Comparison of ENCODE assay signal across 8 mouse cellular contexts in the genomic region with DNA sequence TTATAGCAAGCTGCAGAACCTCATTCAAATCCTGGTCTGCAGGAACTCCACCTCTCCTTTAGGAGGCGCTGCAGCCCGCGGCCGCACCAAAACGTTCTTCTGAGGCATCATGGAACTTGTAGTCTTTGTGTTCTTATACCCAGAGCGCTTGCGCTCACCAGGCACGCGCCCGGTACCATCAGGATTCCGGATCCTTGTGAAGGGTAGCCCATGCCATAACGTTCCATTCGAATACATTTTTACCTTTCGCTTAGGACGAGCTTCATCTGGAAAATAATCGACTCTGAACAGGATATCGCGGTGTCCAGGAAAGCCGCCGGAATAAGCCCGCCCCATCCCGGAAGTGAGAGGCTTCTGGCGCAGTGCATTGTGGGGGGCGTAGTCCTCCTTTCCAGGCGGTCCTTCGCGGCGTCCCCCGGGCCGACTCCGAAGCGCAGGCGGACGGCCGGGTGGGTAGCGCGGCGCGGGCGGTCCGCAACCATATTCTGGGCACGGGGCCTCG. TPM values are rescaled to one million over a fixed set of nuclear protein-coding genes. Genes with fewer than 3 reads are reported as not detected.
DNase-seq lines count a peak whose midpoint lies in the region; ATAC-seq and TF ChIP-seq lines count a peak whose summit lies in the region.

A gene (plus strand): TSS at position 418 of the 502 bp plus-strand sequence.

- TF ChIP-seq CTCF in liver, adult 2 months (IDR thresholded peaks at IDR 0.05; ENCODE audit: low read depth, low read length): peak; percentile 91

- H3K4me3 ChIP-seq in heart, embryonic 11.5 days (ENCODE audit: low read depth, low read length): peak within 1 kb of the TSS; percentile 83
- H3K4me3 ChIP-seq in kidney, embryonic 16.5 days (ENCODE audit: low read length): peak within 1 kb of the TSS; percentile 84
- H3K4me3 ChIP-seq in liver, adult 2 months (ENCODE audit: insufficient read depth, low read depth, low read length): peak within 1 kb of the TSS; percentile 79
- H3K4me3 ChIP-seq in myocyte: peak within 1 kb of the TSS; percentile 76

- H3K9me3 ChIP-seq in heart, embryonic 11.5 days (replicated peaks; ENCODE audit: control insufficient read depth, low read length): no peaks in the 10 kb centered on the region
- no peaks in the 10 kb centered on the region for H3K9me3 ChIP-seq in kidney, embryonic 16.5 days (ENCODE audit: low read length)

- peak within 1 kb of the TSS; percentile 86 for H3K27ac ChIP-seq in heart, embryonic 11.5 days (ENCODE audit: low read depth, low read length)
- H3K27ac ChIP-seq in kidney, embryonic 16.5 days (ENCODE audit: low read length): peak within 1 kb of the TSS; percentile 87
- peak within 1 kb of the TSS; percentile 84 for H3K27ac ChIP-seq in liver, adult 2 months (replicated peaks; ENCODE audit: insufficient read depth, low read depth, low read length)

- H3K36me3 ChIP-seq in heart, embryonic 11.5 days (ENCODE audit: control insufficient read depth, insufficient read depth, low read length): no peaks in the 10 kb centered on the region
- H3K36me3 ChIP-seq in kidney, embryonic 16.5 days (ENCODE audit: insufficient read depth, low read length): peaks cover 2% of the 10 kb centered on the region; the same call in 1 of the 2 replicates
- H3K36me3 ChIP-seq in liver, adult 2 months (ENCODE audit: control insufficient read depth, insufficient read depth, low read length): no peaks in the 10 kb centered on the region
- H3K36me3 ChIP-seq in myocyte (ENCODE audit: control insufficient read depth, insufficient read depth): no peaks in the 10 kb centered on the region
- H3K36me3 ChIP-seq in splenic B cell, adult 2 months (ENCODE audit: control insufficient read depth, insufficient read depth, low read length, poor library complexity, severe bottlenecking): no peaks in the 10 kb centered on the region

- peak within 1 kb of the TSS; percentile 99 for H3K4me2 ChIP-seq in heart, embryonic 11.5 days
- H3K4me2 ChIP-seq in kidney, embryonic 16.5 days (replicated peaks; ENCODE audit: low read depth, low read length): peak within 1 kb of the TSS; percentile 95
- peak within 1 kb of the TSS; percentile 95 for H3K4me2 ChIP-seq in myocyte (ENCODE audit: low read depth)

- peak; percentile 94 for DNase-seq in B cell, adult 2 months
- DNase-seq in brain, adult 2 months (ENCODE audit: low read depth, low spot score): peak; percentile 96
- DNase-seq in liver, adult 2 months (ENCODE audit: extremely low read depth, low read depth, low spot score): peak; percentile 80
- peak; percentile 92 for DNase-seq in splenic B cell, adult 2 months (ENCODE audit: low read depth, low spot score)

- peak within 1 kb of the TSS; percentile 90 for H3K9ac ChIP-seq in heart, embryonic 11.5 days (ENCODE audit: low read depth, low read length)
- peak within 1 kb of the TSS; percentile 81 for H3K9ac ChIP-seq in kidney, embryonic 16.5 days (replicated peaks; ENCODE audit: low read length)
- peak within 1 kb of the TSS; percentile 81 for H3K9ac ChIP-seq in liver, adult 2 months (ENCODE audit: low read depth, low read length)

- H3ac ChIP-seq in myocyte (ENCODE audit: control insufficient read depth, insufficient read length): peak within 1 kb of the TSS; percentile 86

- peaks cover 35% of the 10 kb centered on the region for H3K4me1 ChIP-seq in heart, embryonic 11.5 days (ENCODE audit: control insufficient read depth, insufficient read depth, low read length)
- peaks cover 36% of the 10 kb centered on the region for H3K4me1 ChIP-seq in kidney, embryonic 16.5 days (ENCODE audit: insufficient read depth, low read length)
- peaks cover 14% of the 10 kb centered on the region for H3K4me1 ChIP-seq in liver, adult 2 months (ENCODE audit: control insufficient read depth, insufficient read depth, low read length)

- H3K27me3 ChIP-seq in heart, embryonic 11.5 days (ENCODE audit: control insufficient read depth, insufficient read depth, low read length): no peaks in the 10 kb centered on the region
- no peaks in the 10 kb centered on the region for H3K27me3 ChIP-seq in kidney, embryonic 16.5 days (ENCODE audit: insufficient read depth, low read length)
- H3K27me3 ChIP-seq in liver, adult 2 months (ENCODE audit: control insufficient read depth, insufficient read depth, low read length): no peaks in the 10 kb centered on the region
- no peaks in the 10 kb centered on the region for H3K27me3 ChIP-seq in myocyte (ENCODE audit: control insufficient read depth, insufficient read depth, insufficient read length)
- H3K27me3 ChIP-seq in splenic B cell, adult 2 months (ENCODE audit: control insufficient read depth, insufficient read depth, low read length, poor library complexity, severe bottlenecking): no peaks in the 10 kb centered on the region

- H3K79me2 ChIP-seq in liver, adult 2 months (ENCODE audit: control insufficient read depth, insufficient read depth, low read length): peaks cover 12% of the 10 kb centered on the region
- peaks cover 57% of the 10 kb centered on the region for H3K79me2 ChIP-seq in myocyte (ENCODE audit: control insufficient read depth, insufficient read depth)

- ATAC-seq in erythroblast, adult 5-6 weeks (replicated peaks; ENCODE audit: low FRiP score, poor library complexity, severe bottlenecking): peak; percentile 71
- ATAC-seq in heart, embryonic 11.5 days (replicated peaks; ENCODE audit: insufficient number of reproducible peaks, low FRiP score, low TSS enrichment): peak; percentile 90
- peak; percentile 91 for ATAC-seq in kidney, embryonic 16.5 days (ENCODE audit: low FRiP score, low TSS enrichment)

- under 1% methylated on average over 43 of the region's 43 CpGs for WGBS in heart, embryonic 11.5 days (ENCODE audit: insufficient replicate concordance)
- under 1% methylated on average over 43 of the region's 43 CpGs for WGBS in kidney, embryonic 16.5 days
- WGBS in liver, adult 2 months: under 1% methylated on average over 43 of the region's 43 CpGs

- TF ChIP-seq POLR2A in liver, adult 2 months (IDR thresholded peaks at IDR 0.05; ENCODE audit: extremely low read depth, insufficient read depth, low read length): peak; percentile 57; the same call in 1 of the 2 replicates
- peak; percentile 66 for TF ChIP-seq POLR2A in myocyte (IDR thresholded peaks at IDR 0.05; ENCODE audit: insufficient read length, low read depth)

TF ChIP-seq in myocyte, 11 proteins besides CTCF, POLR2A, EP300 and RAD21:
- no peak for TF ChIP-seq E2F4 (IDR thresholded peaks at IDR 0.05; ENCODE audit: insufficient read depth)
- no peak for TF ChIP-seq REST (IDR thresholded peaks at IDR 0.05; ENCODE audit: insufficient read depth, insufficient read length)
- TF ChIP-seq TCF3 (IDR thresholded peaks at IDR 0.05; ENCODE audit: insufficient read length, low read depth): no peak
- TF ChIP-seq MAX (IDR thresholded peaks at IDR 0.05; ENCODE audit: low read depth): no peak
- TF ChIP-seq POLR2AphosphoS2 (IDR thresholded peaks at IDR 0.05; ENCODE audit: insufficient read length, low read depth): peak; percentile 66
- no peak for TF ChIP-seq USF1 (IDR thresholded peaks at IDR 0.05; ENCODE audit: low read depth)
- peak in 1 of 3 experiments; percentile 3 for TF ChIP-seq MYOG (IDR thresholded peaks at IDR 0.05; ENCODE audit: control insufficient read depth in 1 of 3, insufficient read depth in 1 of 3, insufficient read length in 2 of 3, low read depth in 2 of 3)
- no peak for TF ChIP-seq TCF12 (IDR thresholded peaks at IDR 0.05; ENCODE audit: insufficient read depth, poor library complexity, severe bottlenecking)
- TF ChIP-seq CEBPB (IDR thresholded peaks at IDR 0.05; ENCODE audit: insufficient read depth, poor library complexity, severe bottlenecking): no peak
- no peak for TF ChIP-seq SRF (IDR thresholded peaks at IDR 0.05; ENCODE audit: control insufficient read depth, insufficient read length, low read depth)
- TF ChIP-seq MYOD1 (IDR thresholded peaks at IDR 0.05; ENCODE audit: control insufficient read depth in 1 of 3, insufficient read length in 2 of 3, low read depth in 2 of 3): no peak
TF ChIP-seq in myocyte: peak in this region for 2.

RNA-seq across cellular contexts. Expression of the gene that starts here (rescaled TPM):
- total RNA-seq in erythroblast, adult 5-6 weeks (2015; ENCODE audit: low replicate concordance): 6.3 and 16.3 TPM in 2 replicates
- 7.1 and 8.3 TPM in 2 replicates for total RNA-seq in erythroblast, adult 5-6 weeks (2017; ENCODE audit: low replicate concordance)
- 47.2 and 49.8 TPM in 2 replicates for polyA plus RNA-seq in heart, embryonic 11.5 days (2014; fragmentation: Nextera tagmentation; extraction: Ambion mirVana)
- polyA plus RNA-seq in kidney, embryonic 16.5 days (2015; fragmentation: Nextera tagmentation; extraction: Ambion mirVana): 65.2 and 66.1 TPM in 2 replicates
- 11.3 and 15.6 TPM in 2 replicates for total RNA-seq in liver, adult 2 months (2014; rRNA removed)
- 26.9 and 28.5 TPM in 2 replicates for polyA plus RNA-seq in liver, adult 2 months (2012; rRNA removed)
- 49.0 TPM for polyA plus RNA-seq in myocyte (2012; fragmentation: generic; extraction: Trizol)

Comparison
In these comparisons a context has a peak if more than half of its experiments do, and no peak if none do; other contexts are left out.
1. Peak in every context shown above with its lines: DNase-seq, ATAC-seq, H3K4me3 ChIP-seq and H3K27ac ChIP-seq.